Mouse (Mus musculus): ENCODE data around the gene Tmc3. TPM values are rescaled to one million over a fixed set of nuclear protein-coding genes. Genes with fewer than 3 reads are reported as not detected.
A peak's percentile ranks its signal among the peaks of the same experiment; 100 is the strongest.

The Tmc3 gene
- polyA plus RNA-seq, 1 experiment: not detected

DNA sequence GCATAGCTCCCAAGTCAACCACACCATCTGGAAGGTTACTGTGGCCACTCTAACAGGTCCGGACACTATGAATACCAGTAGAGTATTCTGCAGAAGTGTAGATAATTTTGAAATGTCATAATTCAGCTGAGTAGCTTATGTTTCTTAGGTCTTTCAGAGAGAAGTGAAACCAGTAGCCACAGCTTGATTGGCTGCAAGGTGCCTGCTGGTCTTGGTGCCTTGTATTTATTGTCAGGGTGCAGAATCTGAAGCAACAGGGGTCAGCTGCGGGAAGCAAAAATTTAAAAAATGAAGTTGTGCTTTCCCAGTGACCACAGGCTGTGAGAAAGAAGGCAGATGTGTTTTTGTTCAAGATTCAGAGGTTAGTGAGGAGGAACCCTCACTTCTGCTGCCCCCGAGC is 31.5 kb downstream of the Tmc3 start:
- H3K27ac ChIP-seq (ENCODE audit: insufficient read depth, low read length): no peak overlapping the region
- H3K4me1 ChIP-seq (ENCODE audit: control insufficient read depth, insufficient read depth, low read length): peaks cover 2% of the 10 kb centered on the region
- TF ChIP-seq POLR2A (IDR thresholded peaks at IDR 0.05; ENCODE audit: low read depth, low read length) (no peak), CTCF (IDR thresholded peaks at IDR 0.05; ENCODE audit: borderline replicate concordance, insufficient read depth, low read length) (no peak)
- H3K4me3 ChIP-seq (ENCODE audit: insufficient read depth, low read length): no peak overlapping the region

DNA sequence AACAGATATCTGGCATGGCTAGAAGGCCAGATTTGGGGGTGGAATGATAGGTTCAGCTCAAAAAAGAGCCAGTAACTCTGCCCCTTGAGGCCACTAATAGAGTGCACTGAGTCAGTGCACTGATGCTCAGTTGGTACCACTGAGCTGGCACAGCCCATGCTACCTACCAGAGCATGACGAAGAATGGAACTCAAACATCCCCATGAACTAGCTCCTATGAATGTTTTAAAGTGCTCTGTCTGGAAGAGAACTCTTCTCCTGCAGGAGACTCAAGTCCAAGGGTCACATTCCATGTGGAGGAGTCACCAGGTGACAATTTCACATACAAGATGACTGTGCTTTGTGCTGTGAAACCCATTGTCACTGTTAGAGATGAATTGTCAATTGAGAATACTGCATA is 34.0 kb downstream of the Tmc3 start:
- H3K4me1 ChIP-seq (ENCODE audit: control insufficient read depth, insufficient read depth, low read length): peaks cover 2% of the 10 kb centered on the region
- TF ChIP-seq CTCF (IDR thresholded peaks at IDR 0.05; ENCODE audit: borderline replicate concordance, insufficient read depth, low read length) (no peak), POLR2A (IDR thresholded peaks at IDR 0.05; ENCODE audit: low read depth, low read length) (no peak)
- H3K27ac ChIP-seq (ENCODE audit: insufficient read depth, low read length): no peak overlapping the region
- no peak overlapping the region for H3K4me3 ChIP-seq (ENCODE audit: insufficient read depth, low read length)

DNA sequence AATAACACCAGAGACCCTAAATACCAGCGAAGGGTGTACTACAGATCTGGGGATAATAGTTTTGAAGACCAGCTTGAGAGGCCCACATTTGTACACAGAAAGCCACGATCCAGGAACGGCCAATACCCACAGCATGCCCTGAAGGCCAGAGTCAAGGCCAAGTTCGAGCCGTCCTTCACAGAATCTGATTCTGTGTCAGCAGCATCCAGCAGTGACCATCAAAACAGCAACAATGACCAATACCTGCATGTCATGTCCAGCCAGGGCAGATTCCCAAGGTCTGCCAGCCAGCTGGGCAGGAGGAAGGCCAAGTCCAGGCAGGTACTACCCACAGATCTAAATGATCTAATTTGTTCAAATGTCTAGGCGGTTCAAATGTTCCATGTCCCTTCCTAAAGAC is 37.9 kb downstream of the Tmc3 start:
- Histone ChIP-seq H3K4me1 (ENCODE audit: control insufficient read depth, insufficient read depth, low read length) (peaks cover 2% of the 10 kb centered on the region), H3K4me3 (ENCODE audit: insufficient read depth, low read length) (no peak overlapping the region), H3K27ac (ENCODE audit: insufficient read depth, low read length) (no peak overlapping the region)
- TF ChIP-seq CTCF (IDR thresholded peaks at IDR 0.05; ENCODE audit: borderline replicate concordance, insufficient read depth, low read length) (no peak), POLR2A (IDR thresholded peaks at IDR 0.05; ENCODE audit: low read depth, low read length) (no peak)

DNA sequence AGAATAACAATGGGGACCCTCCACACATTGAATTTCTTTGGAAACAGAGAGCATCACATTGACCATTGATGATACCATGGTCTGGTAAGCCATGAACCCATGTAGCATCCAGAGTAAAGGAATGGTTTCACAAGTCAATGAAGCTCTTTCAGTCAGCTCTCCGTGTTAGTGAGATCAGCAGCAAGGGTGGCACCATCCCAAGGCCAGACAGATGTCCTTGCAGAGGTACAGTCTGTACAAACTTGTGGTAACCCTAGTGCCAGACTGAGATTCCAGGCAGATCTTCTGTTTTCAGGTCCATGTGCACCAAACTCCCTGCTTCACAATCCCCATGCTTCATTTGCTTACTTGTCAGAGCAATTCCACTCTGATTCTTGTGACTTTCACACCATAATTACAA is 39.3 kb downstream of the Tmc3 start:
- H3K27ac ChIP-seq (ENCODE audit: insufficient read depth, low read length): no peak overlapping the region
- no peak for TF ChIP-seq POLR2A (IDR thresholded peaks at IDR 0.05; ENCODE audit: low read depth, low read length)
- TF ChIP-seq CTCF (IDR thresholded peaks at IDR 0.05; ENCODE audit: borderline replicate concordance, insufficient read depth, low read length): no peak
- no peaks in the 10 kb centered on the region for H3K4me1 ChIP-seq (ENCODE audit: control insufficient read depth, insufficient read depth, low read length)
- H3K4me3 ChIP-seq (ENCODE audit: insufficient read depth, low read length): no peak overlapping the region

DNA sequence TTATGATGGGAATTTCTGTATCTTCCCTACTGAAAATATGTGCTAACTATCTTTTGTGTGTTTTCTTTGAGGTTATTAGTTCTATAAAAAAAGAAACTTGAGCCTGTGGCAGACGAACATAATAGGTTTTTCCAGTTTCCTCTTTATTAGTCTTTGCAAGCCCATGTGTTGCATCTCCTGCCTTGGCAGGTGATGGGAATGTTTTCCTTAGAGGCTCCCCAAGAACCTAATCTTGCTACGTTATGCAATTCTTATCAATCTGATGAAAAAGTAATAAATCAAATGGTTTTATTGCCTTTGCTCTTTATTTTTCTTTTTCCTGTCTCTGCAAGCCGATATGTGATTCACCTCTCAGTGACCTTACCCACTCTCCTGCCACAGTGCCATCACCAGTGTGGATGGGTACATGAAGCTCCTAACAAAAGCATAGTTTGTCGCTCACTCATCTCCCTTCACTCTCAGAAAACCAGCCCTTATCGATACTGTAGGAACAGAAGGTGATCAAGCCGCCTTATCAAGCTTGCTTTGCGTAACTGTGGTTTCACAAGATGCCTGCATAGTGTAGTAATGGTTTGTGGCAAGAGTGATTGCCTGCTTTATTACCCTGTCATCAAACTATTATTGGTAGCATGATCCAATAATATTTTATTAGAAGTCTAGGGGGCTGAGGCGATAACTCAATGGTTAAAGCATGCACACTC is 42.0 kb downstream of the Tmc3 start:
- Histone ChIP-seq H3K4me1 (ENCODE audit: control insufficient read depth, insufficient read depth, low read length) (0 out of 2 replicates have a peak, but pooled peaks cover 3% of the 10 kb centered on the region), H3K27ac (ENCODE audit: insufficient read depth, low read length) (no peak overlapping the region), H3K4me3 (ENCODE audit: insufficient read depth, low read length) (no peak overlapping the region)
- TF ChIP-seq CTCF (IDR thresholded peaks at IDR 0.05; ENCODE audit: borderline replicate concordance, insufficient read depth, low read length): no peak
- TF ChIP-seq POLR2A (IDR thresholded peaks at IDR 0.05; ENCODE audit: low read depth, low read length): no peak

DNA sequence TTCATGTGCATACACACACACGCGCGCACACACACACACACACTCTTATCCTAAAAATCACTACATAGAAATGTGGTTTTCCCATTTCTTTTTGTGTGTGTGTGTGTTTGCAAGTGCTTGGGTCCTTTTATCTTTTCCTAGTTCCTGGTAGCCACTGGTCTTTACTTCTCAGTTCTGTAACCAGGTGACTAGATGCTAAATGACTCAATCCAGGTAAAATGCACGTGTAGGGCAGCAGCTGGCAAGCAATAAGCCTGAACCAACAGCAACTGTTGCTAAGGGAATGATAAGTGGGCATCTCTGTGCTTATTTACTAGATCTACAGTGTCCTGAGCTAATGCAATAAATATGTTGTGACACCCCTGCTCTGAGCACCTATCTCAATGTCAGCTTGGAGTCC is 42.6 kb downstream of the Tmc3 start:
- 0 out of 2 replicates have a peak, but pooled peaks cover 3% of the 10 kb centered on the region for H3K4me1 ChIP-seq (ENCODE audit: control insufficient read depth, insufficient read depth, low read length)
- H3K27ac ChIP-seq (ENCODE audit: insufficient read depth, low read length): no peak overlapping the region
- no peak for TF ChIP-seq CTCF (IDR thresholded peaks at IDR 0.05; ENCODE audit: borderline replicate concordance, insufficient read depth, low read length)
- TF ChIP-seq POLR2A (IDR thresholded peaks at IDR 0.05; ENCODE audit: low read depth, low read length): no peak
- H3K4me3 ChIP-seq (ENCODE audit: insufficient read depth, low read length): no peak overlapping the region

DNA sequence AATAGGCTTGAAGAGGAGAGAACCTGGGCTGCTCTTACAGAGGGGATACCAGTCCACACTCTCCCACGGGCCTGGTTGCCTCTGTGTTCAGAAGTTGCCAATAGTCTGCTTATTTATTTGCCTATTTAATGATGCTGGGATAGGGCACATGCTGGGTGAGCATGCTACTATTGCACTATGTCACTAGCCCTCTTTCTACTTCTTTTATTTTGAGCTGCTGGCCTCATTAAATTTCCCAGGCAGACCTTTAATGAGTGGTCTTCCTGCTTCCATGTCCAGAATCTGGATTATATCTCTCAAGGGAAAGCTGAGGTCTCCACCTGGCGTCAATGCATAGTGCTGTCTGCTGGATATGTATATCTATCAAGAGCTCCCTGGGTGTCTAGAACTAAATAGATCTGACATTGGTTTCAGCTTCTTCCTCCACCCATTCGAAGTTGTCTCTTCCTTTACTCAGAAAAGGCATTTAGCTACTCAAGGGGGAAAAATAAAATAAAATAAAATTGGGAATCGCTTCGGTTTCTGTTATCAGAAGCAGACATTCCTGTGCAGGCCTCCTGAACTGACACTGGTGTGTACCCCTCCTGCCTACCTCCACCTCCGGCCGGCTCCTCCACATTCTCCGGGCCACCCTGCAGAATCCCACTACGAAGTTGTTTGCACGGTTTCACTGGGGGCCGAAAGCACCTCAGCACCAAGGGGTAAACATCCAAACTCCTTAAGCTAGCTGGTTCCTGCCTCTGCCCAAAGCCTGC is 46.5 kb downstream of the Tmc3 start:
- TF ChIP-seq POLR2A (IDR thresholded peaks at IDR 0.05; ENCODE audit: low read depth, low read length) (no peak; the same call in 1 of the 2 replicates), CTCF (IDR thresholded peaks at IDR 0.05; ENCODE audit: borderline replicate concordance, insufficient read depth, low read length) (no peak)

DNA sequence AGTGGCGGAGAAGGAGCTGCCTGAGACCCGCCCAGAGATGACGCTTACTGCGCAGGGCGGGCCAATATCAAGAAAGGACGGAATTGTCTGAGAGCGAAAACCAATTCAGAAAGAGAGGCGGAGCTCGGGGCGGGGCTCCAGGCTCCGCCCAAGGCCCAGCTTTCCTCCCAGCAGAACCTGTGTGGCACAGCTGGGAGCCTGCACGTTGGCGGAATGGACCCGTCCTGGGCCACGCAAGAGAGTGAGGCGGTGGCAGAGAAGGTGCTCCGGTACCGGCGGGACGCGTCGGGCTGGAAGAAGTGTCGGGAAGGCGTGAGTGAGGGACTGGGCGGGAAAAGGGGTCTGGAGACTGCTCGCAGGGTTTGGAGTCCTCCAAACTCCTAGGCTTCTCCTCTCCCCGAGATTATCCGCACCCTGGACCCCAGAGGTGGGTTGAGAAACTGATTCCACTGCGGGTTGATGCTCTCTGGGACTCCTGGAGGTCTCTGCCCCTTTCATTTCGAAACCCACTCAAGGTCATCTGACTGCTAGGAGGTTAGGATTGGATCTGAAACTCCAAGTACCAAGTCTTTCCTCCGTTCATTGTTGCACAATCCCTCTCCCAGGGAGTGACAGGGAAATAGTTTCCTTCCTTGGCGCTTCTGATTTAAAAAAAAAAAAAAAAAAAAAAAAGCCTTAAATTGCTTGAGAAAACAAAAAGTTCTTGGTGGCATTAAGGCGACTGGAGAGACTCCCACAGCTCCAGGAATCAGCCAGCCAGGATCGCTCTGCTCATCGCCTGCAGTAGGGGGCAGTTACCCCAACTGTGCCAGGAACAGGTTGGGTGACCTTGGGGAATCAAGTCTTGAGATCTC is 47.3 kb downstream of the Tmc3 start, which contains the start of gene Stard5:
Gene Stard5 (plus strand): TSS at position 132 of the 854 bp plus-strand sequence.
- no peak within 1 kb of the TSS for H3K27ac ChIP-seq (ENCODE audit: insufficient read depth, low read length)
- 0 out of 2 replicates have a peak, but pooled peaks cover 3% of the 10 kb centered on the region for H3K4me1 ChIP-seq (ENCODE audit: control insufficient read depth, insufficient read depth, low read length)
- peak within 1 kb of the TSS; percentile 64 for H3K4me3 ChIP-seq (ENCODE audit: insufficient read depth, low read length)
- TF ChIP-seq CTCF (IDR thresholded peaks at IDR 0.05; ENCODE audit: borderline replicate concordance, insufficient read depth, low read length) (no peak), POLR2A (IDR thresholded peaks at IDR 0.05; ENCODE audit: low read depth, low read length) (peak; percentile 96)

More for the DNA sequence above, 46.5 kb downstream of the Tmc3 start:
- Histone ChIP-seq H3K27ac (ENCODE audit: insufficient read depth, low read length) (no peak overlapping the region), H3K4me1 (ENCODE audit: control insufficient read depth, insufficient read depth, low read length) (0 out of 2 replicates have a peak, but pooled peaks cover 3% of the 10 kb centered on the region), H3K4me3 (ENCODE audit: insufficient read depth, low read length) (peak overlapping the region; percentile 57)

DNA sequence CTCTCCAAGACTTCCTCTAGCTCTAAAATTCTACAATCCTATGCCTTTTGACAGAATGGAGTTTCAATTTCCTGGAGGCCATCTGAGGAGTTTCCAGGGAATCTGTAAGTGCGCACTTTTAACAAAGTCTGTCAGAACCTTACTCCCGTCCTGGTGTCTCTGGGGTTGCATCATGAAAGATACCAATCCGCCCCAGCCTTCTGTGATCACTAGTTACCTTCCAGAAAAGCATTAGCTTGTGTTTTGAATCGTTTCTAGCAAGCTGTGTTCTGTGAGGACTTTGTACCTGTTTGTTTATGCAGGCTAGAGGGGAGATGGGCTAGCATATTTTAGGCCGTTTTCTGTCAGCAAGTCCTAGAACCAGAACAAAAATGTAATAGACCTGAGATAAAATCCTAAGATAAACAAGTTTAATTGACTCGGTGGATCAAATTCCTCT is 48.0 kb downstream of the Tmc3 start:
- H3K4me1 ChIP-seq (ENCODE audit: control insufficient read depth, insufficient read depth, low read length): 0 out of 2 replicates have a peak, but pooled peaks cover 3% of the 10 kb centered on the region
- TF ChIP-seq POLR2A (IDR thresholded peaks at IDR 0.05; ENCODE audit: low read depth, low read length): no peak
- H3K4me3 ChIP-seq (ENCODE audit: insufficient read depth, low read length): peak overlapping the region; percentile 64
- no peak overlapping the region for H3K27ac ChIP-seq (ENCODE audit: insufficient read depth, low read length)
